Mouse (Mus musculus) inflammation-experienced regulatory T-cells, adult 16 weeks (primary cell): ENCODE results near the gene Zfand3. TPM values are rescaled to one million over a fixed set of nuclear protein-coding genes. Genes with fewer than 3 reads are reported as not detected.

Experiments used
- polyA plus RNA-seq: library from polyadenylated mRNA; unstranded; fragments of 100-300 nt; shearing (Covaris generic); gene quantifications from one replicate; pipeline ENCODE4 v1.2.1, GENCODE M21; 2017

The Zfand3 gene
- 18.6 TPM for polyA plus RNA-seq

GRCm38 (mm10) chr17:30004203-30005102 is at the start of gene Zfand3:
Gene Zfand3 (plus strand): TSS chr17:30004733.

GRCm38 (mm10) chr17:29970037-29970555 is 34.4 kb upstream of the Zfand3 start, which contains the start of gene Mdga1:
Gene Mdga1 (minus strand): TSS chr17:29970087.

Other genes starting within 250 kb of the Zfand3 start
- not detected for gene Mdga1, start 34.6 kb upstream of the Zfand3 start, polyA plus RNA-seq